Mouse (Mus musculus): ENCODE measurements around the gene Pkd1.

DNA sequence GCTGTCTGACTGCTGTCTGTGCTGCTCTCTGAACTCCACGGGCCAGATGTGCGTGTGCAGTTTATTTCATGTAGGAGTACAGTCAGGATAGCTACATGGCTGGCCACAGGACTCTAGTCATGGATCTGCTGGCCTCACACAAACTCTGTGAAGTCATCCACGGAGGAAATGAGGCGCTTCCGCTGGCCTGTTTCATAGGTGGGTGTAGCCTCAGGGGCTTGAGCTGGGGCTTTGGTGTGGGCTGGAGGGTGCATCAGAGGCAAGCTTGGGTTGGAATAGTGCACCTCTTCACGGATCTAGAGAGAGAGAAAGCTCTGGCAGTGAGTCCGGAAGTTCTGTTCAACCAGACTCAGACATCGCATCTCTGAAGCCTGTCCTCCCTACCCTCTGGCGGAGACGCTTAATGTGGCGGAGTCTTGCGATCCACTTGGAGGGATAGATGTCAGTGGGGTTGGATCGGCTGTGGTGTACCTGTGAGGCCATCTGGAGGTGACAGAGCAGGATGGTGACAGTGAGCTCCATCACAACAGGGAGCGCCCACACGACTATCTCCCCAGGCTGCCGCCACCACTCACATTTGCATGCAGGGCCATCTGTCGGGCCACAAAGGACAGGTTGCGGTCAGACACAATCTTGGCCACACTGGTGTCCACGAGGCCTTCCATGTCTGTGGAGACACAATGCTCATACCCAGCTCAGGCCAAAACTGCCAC is 47.0 kb downstream of the Pkd1 start:
- TF ChIP-seq CTCF (IDR thresholded peaks at IDR 0.05) (no peak), EP300 (IDR thresholded peaks at IDR 0.05) (no peak)
